Mouse (Mus musculus) hindbrain, embryonic 15.5 days (tissue): ENCODE measurements around the gene Rnf141. TPM values are rescaled to one million over a fixed set of nuclear protein-coding genes. Genes with fewer than 3 reads are reported as not detected.

Experiments used
- ATAC-seq: fragments of 200-750 bp; cut with Nextera tagmentation; 2 replicates; pipeline ENCODE4 v1.8.0; 2017; ENCODE audit warnings: low read depth, moderate number of reproducible peaks, moderate TSS enrichment; ENCODE audit not compliant: low FRiP score
- H3K27ac ChIP-seq: fragments of 300-500 bp; sonication (generic); replicated peaks from 2 replicates; pipeline ENCODE4 v1.5.1; 2015; ENCODE audit warnings: mild to moderate bottlenecking, inconsistent platforms
- H3K27me3 ChIP-seq: fragments of 300-500 bp; sonication (generic); 2 replicates; pipeline ENCODE4 v1.6.1; 2015; ENCODE audit warnings: control low read depth, inconsistent platforms
- H3K36me3 ChIP-seq: fragments of 300-500 bp; sonication (generic); 2 replicates; pipeline ENCODE4 v1.6.1; 2015; ENCODE audit warnings: control low read depth, inconsistent platforms
- H3K4me1 ChIP-seq: fragments of 300-500 bp; sonication (generic); replicated peaks from 2 replicates; pipeline ENCODE4 v1.6.1; 2015; ENCODE audit warnings: control low read depth, inconsistent platforms
- H3K4me2 ChIP-seq: fragments of 300-500 bp; sonication (generic); 2 replicates; pipeline ENCODE4 v1.6.1; 2015; ENCODE audit warnings: moderate library complexity, mild to moderate bottlenecking, inconsistent platforms
- H3K4me3 ChIP-seq: fragments of 300-500 bp; sonication (generic); 2 replicates; pipeline ENCODE4 v1.5.1; 2015; ENCODE audit warnings: mild to moderate bottlenecking, inconsistent platforms
- H3K9ac ChIP-seq: fragments of 300-500 bp; sonication (generic); 2 replicates; pipeline ENCODE4 v1.6.1; 2015; ENCODE audit warnings: inconsistent platforms
- H3K9me3 ChIP-seq: fragments of 300-500 bp; sonication (generic); 2 replicates; pipeline ENCODE4 v1.6.1; 2016; ENCODE audit warnings: control low read depth, inconsistent platforms
- WGBS: fragments of 180-500 bp; shearing (Covaris S2); methylation state at CpG from one replicate; pipeline ENCODE4 v1.1.7; 2015; 5-methylcytosine and 5-hydroxymethylcytosine counted together
- polyA plus RNA-seq: library from polyadenylated mRNA; unstranded; fragments of >200 nt; fragmentation: Nextera tagmentation; extraction: Ambion mirVana; gene quantifications from 2 replicates; pipeline ENCODE4 v1.2.1, GENCODE M21; 2015

Rnf141 gene
- polyA plus RNA-seq, 1 experiment from 2014 or later, result 37.9 TPM

DNA sequence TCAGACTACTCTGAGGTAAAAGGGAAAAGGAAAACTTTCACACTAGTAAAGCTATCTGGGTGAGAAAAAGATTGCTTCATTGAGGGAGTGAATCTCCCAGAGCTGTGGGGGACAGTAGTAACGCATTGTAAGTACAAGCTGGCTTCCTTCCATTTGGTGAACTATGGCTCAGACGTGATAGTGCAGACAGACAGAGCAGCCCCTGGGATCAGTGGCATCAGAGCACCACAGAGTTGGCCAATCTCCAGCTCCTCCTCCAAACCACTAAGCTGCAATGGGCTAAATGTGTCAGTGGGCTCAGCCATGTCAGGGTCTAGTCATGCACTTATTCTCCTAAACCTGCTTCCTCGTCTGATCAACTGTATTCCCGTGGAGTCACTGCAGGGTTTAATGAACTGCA, 20.7 kb downstream of the Rnf141 start:
- ATAC-seq, result no peak
- Histone ChIP-seq H3K4me1 (peaks cover 7% of the 10 kb centered on the region; the same call in 1 of the 2 replicates), H3K4me2 (no peak overlapping the region), H3K9me3 (no peaks in the 10 kb centered on the region), H3K27ac (no peak overlapping the region), H3K27me3 (no peaks in the 10 kb centered on the region), H3K9ac (no peak overlapping the region), H3K4me3 (no peak overlapping the region), H3K36me3 (peaks cover 16% of the 10 kb centered on the region)
- 74% methylated on average over 4 of the region's 4 CpGs for WGBS

DNA sequence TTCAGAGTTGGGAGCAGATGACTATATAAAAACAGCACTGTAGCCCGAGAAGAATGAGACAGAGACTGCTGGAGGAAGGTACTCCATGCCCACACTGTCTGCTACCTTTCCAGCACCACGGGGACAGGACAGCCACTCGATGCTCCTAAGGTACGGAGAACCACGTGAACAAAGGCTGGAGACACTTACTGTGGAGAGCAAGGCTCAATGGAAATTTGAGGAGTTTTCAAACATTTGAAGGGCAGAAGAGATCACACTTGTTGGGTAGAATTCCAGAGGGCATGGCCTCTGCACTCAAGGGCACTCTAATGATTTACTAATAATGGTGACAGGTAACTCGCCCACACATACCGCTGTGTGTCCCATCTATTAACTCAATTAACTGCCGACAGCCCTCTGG, 21.2 kb downstream of the Rnf141 start:
- H3K4me3 ChIP-seq, result no peak overlapping the region
- peaks cover 14% of the 10 kb centered on the region for H3K36me3 ChIP-seq
- H3K4me2 ChIP-seq, result no peak overlapping the region
- no peak overlapping the region for H3K27ac ChIP-seq
- H3K9me3 ChIP-seq, result no peaks in the 10 kb centered on the region
- H3K27me3 ChIP-seq, result no peaks in the 10 kb centered on the region
- no peak for ATAC-seq
- 90% methylated on average over 8 of the region's 8 CpGs for WGBS
- H3K4me1 ChIP-seq, result peaks cover 7% of the 10 kb centered on the region; the same call in 1 of the 2 replicates
- no peak overlapping the region for H3K9ac ChIP-seq

DNA sequence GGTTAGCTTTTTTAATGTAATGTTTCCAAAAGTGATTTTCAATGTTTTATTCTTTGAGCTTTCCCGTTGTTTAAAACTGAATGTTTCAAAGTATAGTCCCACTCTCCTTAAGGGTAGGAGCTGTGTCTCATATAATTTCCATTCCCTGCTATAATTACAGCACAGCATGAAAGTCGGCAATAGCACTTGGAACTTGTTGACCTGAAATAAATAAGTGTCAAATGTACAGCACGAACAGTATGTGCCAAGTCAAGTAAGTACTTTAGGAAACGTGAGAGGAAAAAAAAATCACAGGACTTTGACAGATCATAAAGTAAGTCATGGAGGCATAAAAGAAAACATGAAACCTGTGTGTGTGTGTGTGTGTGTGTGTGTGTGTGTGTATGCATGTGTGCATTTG, 22.2 kb downstream of the Rnf141 start:
- Histone ChIP-seq H3K27me3 (no peaks in the 10 kb centered on the region), H3K4me3 (no peak overlapping the region), H3K9me3 (no peaks in the 10 kb centered on the region), H3K4me1 (peaks cover 7% of the 10 kb centered on the region; the same call in 1 of the 2 replicates), H3K36me3 (peaks cover 14% of the 10 kb centered on the region), H3K27ac (peak overlapping the region; percentile 50; the same call in 1 of the 2 replicates), H3K4me2 (no peak overlapping the region), H3K9ac (no peak overlapping the region)
- 56% methylated on average over 4 of the region's 4 CpGs for WGBS
- no peak for ATAC-seq

DNA sequence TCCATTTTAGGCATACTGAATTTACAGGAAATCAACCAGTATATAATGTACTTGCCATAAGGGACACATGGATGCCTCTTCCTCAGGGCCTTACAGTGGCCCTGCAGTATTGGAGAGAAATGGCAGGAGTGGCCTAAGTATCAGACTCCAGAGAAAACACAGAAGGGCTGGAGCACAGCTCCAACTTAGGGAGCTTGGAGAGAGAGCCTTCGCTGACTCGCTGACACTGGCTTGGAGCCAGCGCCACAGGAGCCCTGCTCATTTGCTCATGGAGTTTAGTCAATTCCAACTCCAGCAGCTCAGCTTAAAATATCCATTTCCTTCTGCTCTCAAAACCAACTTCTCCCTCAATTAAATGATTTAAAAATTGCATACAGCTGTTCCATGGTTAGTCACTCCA, 22.6 kb downstream of the Rnf141 start:
- 50% methylated on average over 3 of the region's 3 CpGs for WGBS
- H3K27me3 ChIP-seq, result no peaks in the 10 kb centered on the region
- peaks cover 13% of the 10 kb centered on the region for H3K36me3 ChIP-seq
- no peak; the same call in 1 of the 2 replicates for ATAC-seq
- peak overlapping the region; percentile 50; the same call in 1 of the 2 replicates for H3K27ac ChIP-seq
- no peaks in the 10 kb centered on the region for H3K9me3 ChIP-seq
- peaks cover 7% of the 10 kb centered on the region; the same call in 1 of the 2 replicates for H3K4me1 ChIP-seq
- no peak overlapping the region for H3K4me2 ChIP-seq
- H3K9ac ChIP-seq, result no peak overlapping the region
- H3K4me3 ChIP-seq, result no peak overlapping the region

DNA sequence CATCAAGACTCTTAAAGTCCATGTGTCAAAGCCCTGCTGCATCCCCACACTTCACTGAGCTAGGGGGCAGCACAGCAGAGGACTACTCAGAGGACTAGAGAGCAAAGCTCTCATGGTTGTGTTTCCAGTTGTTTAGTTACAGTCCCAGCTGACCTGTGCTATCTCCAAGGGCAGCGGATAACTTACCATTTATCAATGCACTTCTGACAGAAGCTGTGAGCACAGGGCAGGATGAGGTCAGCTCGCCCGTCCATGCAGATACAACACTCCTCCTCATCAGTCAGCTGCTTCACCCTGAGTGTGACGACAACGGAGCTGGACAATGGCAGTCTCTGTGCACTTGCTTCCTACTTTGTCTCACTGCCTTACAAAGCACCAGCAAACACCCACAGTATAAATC, 23.2 kb downstream of the Rnf141 start:
- no peak overlapping the region for H3K4me2 ChIP-seq
- peaks cover 11% of the 10 kb centered on the region for H3K36me3 ChIP-seq
- no peak for ATAC-seq
- peak overlapping the region; percentile 50; the same call in 1 of the 2 replicates for H3K27ac ChIP-seq
- no peak overlapping the region for H3K4me3 ChIP-seq
- H3K4me1 ChIP-seq, result peaks cover 7% of the 10 kb centered on the region; the same call in 1 of the 2 replicates
- no peaks in the 10 kb centered on the region for H3K27me3 ChIP-seq
- H3K9me3 ChIP-seq, result no peaks in the 10 kb centered on the region
- 18% methylated on average over 5 of the region's 5 CpGs for WGBS
- no peak overlapping the region for H3K9ac ChIP-seq

DNA sequence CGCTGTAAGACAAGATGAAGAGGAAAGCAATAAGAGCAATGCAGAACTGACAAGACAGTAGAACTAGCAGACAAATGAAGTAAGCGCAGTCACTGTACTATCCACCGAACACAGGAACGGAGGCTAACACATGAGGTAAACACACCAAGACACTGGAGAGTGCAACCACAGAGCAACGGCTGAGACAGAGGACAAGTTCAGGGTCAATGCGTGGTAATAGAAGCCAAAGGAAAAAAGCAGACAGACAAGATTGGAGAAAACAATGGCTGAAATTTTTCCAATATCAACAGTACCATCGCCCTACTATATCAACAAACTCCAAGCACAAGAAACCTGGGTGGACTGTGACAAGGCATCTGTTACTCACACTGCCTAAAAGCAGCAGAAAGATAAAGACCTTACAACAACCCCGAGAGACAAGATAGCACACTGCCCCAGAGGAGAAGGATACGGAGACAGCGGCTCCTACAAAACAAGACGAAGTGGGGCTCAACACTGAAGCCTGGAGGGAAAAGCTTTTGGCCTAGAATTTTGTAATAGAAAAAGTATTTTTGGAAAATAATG, 25.4 kb downstream of the Rnf141 start:
- H3K9ac ChIP-seq, result no peak overlapping the region
- no peak overlapping the region for H3K4me2 ChIP-seq
- no peaks in the 10 kb centered on the region for H3K9me3 ChIP-seq
- no peak overlapping the region for H3K27ac ChIP-seq
- no peak for ATAC-seq
- WGBS, result 90% methylated on average over 11 of the region's 11 CpGs
- 0 out of 2 replicates have a peak, but pooled peaks cover 6% of the 10 kb centered on the region for H3K36me3 ChIP-seq
- peaks cover 7% of the 10 kb centered on the region; the same call in 1 of the 2 replicates for H3K4me1 ChIP-seq
- no peaks in the 10 kb centered on the region for H3K27me3 ChIP-seq
- no peak overlapping the region for H3K4me3 ChIP-seq

DNA sequence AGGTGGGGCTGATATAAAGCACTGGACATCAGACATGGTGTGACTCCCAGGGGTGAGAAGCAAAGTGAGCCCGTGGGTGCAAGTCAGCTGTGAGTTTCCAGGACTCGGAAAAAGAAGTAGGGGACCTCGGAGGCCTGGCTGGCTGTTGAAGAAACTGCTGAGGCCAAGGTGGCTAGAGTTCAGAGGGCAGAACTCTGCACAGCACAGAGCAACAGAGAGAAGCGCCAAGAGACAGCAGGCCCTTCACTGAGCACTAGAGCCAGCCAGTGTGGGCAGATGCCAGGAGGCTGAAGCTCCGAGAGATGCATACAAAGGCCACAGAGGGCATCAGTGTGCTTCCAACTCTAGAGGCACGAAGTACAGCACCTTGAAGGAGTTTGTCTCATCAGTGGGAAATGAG, 26.1 kb downstream of the Rnf141 start:
- Histone ChIP-seq H3K4me3 (no peak overlapping the region), H3K27ac (no peak overlapping the region), H3K9ac (no peak overlapping the region), H3K4me2 (no peak overlapping the region), H3K27me3 (no peaks in the 10 kb centered on the region), H3K36me3 (0 out of 2 replicates have a peak, but pooled peaks cover 6% of the 10 kb centered on the region), H3K4me1 (peaks cover 7% of the 10 kb centered on the region; the same call in 1 of the 2 replicates), H3K9me3 (no peaks in the 10 kb centered on the region)
- WGBS, result 81% methylated on average over 6 of the region's 6 CpGs
- no peak for ATAC-seq

DNA sequence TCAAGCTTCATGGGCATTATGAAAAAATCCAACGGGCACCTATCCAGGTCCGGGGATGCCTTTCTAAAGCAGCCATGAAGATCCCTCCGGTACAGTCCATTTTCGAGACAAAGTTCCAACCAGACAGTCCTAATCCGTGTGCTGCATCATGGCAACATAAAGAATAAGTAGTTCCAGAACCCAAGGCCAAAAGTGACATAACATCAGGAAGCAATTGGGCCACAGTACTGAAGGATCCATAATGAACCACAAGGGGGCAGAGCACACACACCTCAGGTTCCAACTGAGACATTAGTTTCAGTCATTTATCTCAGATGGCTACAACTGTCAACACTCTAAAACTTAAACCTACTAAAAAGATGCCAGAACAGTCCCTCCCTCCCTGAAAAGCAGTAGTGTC, 28.2 kb downstream of the Rnf141 start:
- 79% methylated on average over 5 of the region's 5 CpGs for WGBS
- no peak for ATAC-seq

DNA sequence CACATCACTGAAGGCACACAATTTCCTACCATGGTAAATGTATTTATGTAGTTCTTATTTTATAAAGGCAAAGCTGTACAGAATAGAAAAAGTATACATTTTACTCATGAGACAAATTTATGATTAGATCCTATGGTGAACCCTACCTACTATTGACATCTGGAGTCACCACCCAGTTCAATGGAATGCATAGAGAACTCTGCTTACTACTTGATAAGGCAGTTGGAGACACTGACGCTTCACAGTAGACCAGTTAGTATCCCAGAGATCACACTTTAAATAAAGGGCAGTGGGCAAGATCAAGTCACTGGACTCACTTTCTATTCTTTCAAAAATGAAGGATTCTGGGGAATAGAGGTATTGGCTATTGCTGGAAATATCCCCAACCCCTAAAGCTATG, 30.3 kb downstream of the Rnf141 start:
- Histone ChIP-seq H3K4me2 (no peak overlapping the region), H3K4me3 (no peak overlapping the region), H3K27me3 (no peaks in the 10 kb centered on the region), H3K9ac (no peak overlapping the region), H3K9me3 (no peaks in the 10 kb centered on the region), H3K27ac (no peak overlapping the region), H3K36me3 (peaks cover 3% of the 10 kb centered on the region; the same call in 1 of the 2 replicates), H3K4me1 (0 out of 2 replicates have a peak, but pooled peaks cover 4% of the 10 kb centered on the region)
- no peak for ATAC-seq
- WGBS, result 93% methylated on average over 1 of the region's 1 CpGs

More for the DNA sequence above, 28.2 kb downstream of the Rnf141 start:
- H3K9ac ChIP-seq, result no peak overlapping the region
- no peaks in the 10 kb centered on the region for H3K27me3 ChIP-seq
- H3K4me3 ChIP-seq, result no peak overlapping the region
- H3K27ac ChIP-seq, result no peak overlapping the region
- H3K9me3 ChIP-seq, result no peaks in the 10 kb centered on the region
- no peak overlapping the region for H3K4me2 ChIP-seq
- H3K4me1 ChIP-seq, result 0 out of 2 replicates have a peak, but pooled peaks cover under 1% of the 10 kb centered on the region
- peaks cover 3% of the 10 kb centered on the region; the same call in 1 of the 2 replicates for H3K36me3 ChIP-seq

DNA sequence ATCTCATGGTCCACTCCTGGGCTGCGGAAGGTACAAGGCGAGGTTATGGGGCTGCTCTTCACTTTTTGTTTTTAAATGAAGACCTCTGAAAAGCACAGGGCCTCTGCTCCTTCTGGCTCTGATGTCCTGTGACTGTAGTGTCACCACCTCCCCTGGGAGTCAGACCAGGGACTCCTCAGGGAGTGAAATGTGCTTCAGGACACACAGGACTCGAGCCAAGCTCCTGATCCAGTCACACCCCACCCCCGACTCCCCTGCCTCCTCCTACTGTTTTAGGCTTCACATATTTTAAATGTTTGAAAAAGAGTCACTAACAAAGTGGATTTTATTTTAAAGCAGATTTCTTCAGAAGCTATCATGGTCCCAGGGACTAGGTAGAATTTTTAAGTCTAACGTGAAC, 32.7 kb downstream of the Rnf141 start:
- ATAC-seq, result no peak
- H3K36me3 ChIP-seq, result peaks cover 3% of the 10 kb centered on the region; the same call in 1 of the 2 replicates
- H3K4me1 ChIP-seq, result 0 out of 2 replicates have a peak, but pooled peaks cover 4% of the 10 kb centered on the region
- H3K4me3 ChIP-seq, result no peak overlapping the region
- no peak overlapping the region for H3K9ac ChIP-seq
- H3K27ac ChIP-seq, result no peak overlapping the region
- no peak overlapping the region for H3K4me2 ChIP-seq
- no peaks in the 10 kb centered on the region for H3K27me3 ChIP-seq
- WGBS, result 89% methylated on average over 5 of the region's 5 CpGs
- no peaks in the 10 kb centered on the region for H3K9me3 ChIP-seq

DNA sequence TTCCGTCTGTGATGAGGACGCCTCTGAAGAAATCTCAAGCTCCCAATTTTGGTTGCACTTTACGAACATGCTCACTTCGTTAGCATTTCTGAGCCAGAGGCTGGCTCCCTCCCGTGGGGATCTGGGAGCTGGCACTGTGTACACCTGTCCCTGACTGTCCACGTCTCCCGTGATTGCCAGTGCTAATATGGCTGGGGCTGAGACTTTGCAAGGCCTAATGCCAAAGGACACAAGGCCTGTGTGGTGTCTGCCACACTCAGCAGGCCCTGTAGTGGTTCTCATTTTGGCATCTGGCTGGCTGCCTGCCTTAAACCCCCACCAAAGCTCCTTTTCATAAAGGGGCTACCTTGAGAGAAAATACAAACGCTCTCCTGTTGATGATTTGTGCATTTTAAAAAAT, 33.3 kb downstream of the Rnf141 start:
- WGBS, result 78% methylated on average over 8 of the region's 8 CpGs
- H3K27me3 ChIP-seq, result no peaks in the 10 kb centered on the region
- H3K9ac ChIP-seq, result no peak overlapping the region
- no peaks in the 10 kb centered on the region for H3K9me3 ChIP-seq
- no peak overlapping the region for H3K4me2 ChIP-seq
- no peak overlapping the region for H3K27ac ChIP-seq
- H3K4me1 ChIP-seq, result 0 out of 2 replicates have a peak, but pooled peaks cover 4% of the 10 kb centered on the region
- no peak overlapping the region for H3K4me3 ChIP-seq
- H3K36me3 ChIP-seq, result peaks cover 3% of the 10 kb centered on the region; the same call in 1 of the 2 replicates
- ATAC-seq, result no peak

DNA sequence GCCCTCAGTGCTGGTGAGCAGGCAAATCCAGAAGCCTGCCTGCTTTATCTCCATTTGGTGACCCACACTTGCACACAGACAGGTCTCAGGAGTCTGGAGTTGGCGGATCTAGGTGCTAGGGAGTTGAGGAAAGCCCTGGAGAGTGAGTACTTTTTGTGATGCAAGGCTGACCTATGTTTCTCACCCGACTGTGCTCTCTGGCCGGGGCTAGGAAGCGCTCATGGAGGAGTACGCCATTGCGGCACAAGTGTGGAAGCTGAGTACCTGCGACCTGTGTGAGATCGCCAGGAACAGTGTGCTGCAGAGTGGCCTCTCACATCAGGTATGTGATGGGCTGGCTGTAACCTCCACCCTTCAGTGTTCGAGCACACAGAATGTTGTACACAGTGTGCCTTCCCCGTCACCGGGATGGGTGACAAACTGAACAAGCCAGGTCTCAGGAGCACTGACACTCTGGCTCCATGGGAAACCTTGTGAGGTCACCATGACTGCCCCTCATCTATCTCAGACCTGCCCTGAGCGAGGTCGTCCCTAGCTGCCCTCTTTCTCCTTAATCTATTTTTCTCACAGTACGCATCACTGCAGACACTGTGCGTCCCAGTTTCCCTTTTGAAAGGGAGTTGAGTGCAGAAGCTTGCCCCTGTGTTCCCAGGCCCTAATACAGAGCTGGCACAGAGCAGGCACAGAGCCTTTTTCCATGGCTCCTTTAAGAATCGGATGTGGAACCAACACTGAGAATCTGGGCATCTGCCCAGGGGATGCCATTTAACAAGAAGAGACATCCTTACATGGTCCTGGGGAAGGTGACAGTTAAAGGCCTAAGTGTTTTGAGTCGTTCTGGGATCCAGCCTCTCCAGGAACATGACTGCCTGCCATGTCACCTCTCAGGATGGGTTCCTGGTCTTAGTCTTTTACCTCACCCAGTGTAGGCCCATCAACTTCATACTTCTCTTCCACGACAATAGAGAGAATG, 34.4 kb downstream of the Rnf141 start:
- no peak for ATAC-seq
- H3K9ac ChIP-seq, result no peak overlapping the region

More for the DNA sequence above, 34.4 kb downstream of the Rnf141 start:
- H3K9me3 ChIP-seq, result no peaks in the 10 kb centered on the region
- WGBS, result 81% methylated on average over 18 of the region's 18 CpGs
- H3K4me2 ChIP-seq, result no peak overlapping the region
- no peak overlapping the region for H3K27ac ChIP-seq
- no peak overlapping the region for H3K4me3 ChIP-seq
- H3K27me3 ChIP-seq, result no peaks in the 10 kb centered on the region
- peaks cover 6% of the 10 kb centered on the region; the same call in 1 of the 2 replicates for H3K4me1 ChIP-seq
- peaks cover 3% of the 10 kb centered on the region; the same call in 1 of the 2 replicates for H3K36me3 ChIP-seq
